Mouse (Mus musculus) liver, postnatal 0 days (tissue): ENCODE data around the gene Gm37240.

Experiments used
- CTCF ChIP-seq: sonication (generic); IDR thresholded peaks from 2 replicates; pipeline ENCODE4 v1.5.1; 2016; ENCODE audit warnings: antibody characterized with exemption, low read depth
- EP300 ChIP-seq: IDR thresholded peaks from 2 replicates; pipeline ENCODE4 v1.6.1; 2016; ENCODE audit warnings: antibody characterized with exemption, low read depth, mild to moderate bottlenecking

DNA sequence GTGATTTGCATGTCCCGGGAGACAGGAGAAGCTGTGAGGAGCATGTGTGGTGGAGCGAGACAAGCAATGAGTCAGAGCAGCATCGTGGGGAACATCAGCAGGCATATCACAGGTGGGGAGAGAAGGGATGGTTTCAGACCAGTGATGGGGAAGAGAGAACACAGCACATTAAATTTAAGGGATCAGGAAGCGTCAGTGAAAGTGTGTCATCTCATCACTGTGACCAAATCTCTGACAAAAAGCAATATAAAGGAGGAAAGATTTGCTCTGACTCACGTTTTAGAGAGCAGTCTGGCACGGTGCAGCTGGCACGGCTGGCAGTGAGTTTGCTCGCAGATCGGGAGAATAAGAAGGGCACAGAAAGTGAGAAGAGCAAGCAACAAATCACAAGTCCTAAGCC is 592.1 kb downstream of the Gm37240 start:
- no peak for TF ChIP-seq CTCF
- no peak for TF ChIP-seq EP300
